Mouse (Mus musculus): ENCODE results near the gene Cnksr3.

DNA sequence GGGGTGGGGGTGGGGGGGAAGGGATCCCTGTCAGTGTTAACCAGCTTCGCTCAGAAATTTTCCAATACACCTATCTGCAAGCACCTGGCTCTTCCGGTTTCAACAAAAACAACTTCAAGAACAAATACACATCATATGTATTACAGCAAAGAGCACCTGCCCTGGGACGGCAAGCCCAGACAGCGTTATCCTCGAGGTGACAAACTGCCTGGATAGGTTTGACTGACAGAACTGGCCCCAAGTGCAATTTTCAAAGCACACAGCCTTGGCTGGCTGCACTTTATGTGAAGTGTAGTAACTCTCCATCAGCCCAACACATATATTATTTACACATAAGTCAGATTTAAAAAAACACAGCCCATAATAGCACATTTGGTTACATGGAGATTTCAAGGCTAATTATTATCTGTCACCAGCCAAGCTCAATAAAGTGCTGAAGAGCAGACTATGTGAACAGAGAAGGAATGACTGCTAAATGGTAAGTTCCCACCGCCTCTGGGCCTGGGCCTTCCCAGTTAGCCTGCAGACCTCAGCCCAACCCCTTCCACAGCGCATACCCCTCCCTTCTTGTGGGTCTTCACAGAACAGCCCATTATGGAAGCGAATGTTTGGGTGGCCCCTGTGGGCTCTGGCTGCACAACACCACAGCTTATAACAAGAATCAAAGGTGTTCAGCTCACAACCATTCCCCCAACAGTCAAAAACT is 35.7 kb downstream of the Cnksr3 start:
- no peak for TF ChIP-seq CTCF (conservative IDR thresholded peaks at IDR 0.05; ENCODE audit: low read length)
- no peak for TF ChIP-seq POU5F1 (IDR thresholded peaks at IDR 0.05; ENCODE audit: borderline replicate concordance, low read length)
- TF ChIP-seq NANOG (IDR thresholded peaks at IDR 0.05; ENCODE audit: borderline replicate concordance, low read length), result no peak
